Mouse (Mus musculus): Measurements from ENCODE around the gene Gm6710.
"Not testable (repeated sequence)": the region's sequence is repeated elsewhere in the genome, so short reads cannot be mapped to it uniquely, and the experiment has no call there.

The Gm6710 gene

GRCm38 (mm10) chr2:175869024-175869423, at the start of gene Gm6710:
Gene Gm6710, plus strand, starts transcription at chr2:175869219.
- not testable (repeated sequence) for DNase-seq (ENCODE audit: low spot score)
